Mouse (Mus musculus) C2C12 (cell line): ENCODE measurements at regions not wholly inside any gene's neighbourhood (a gene's known extent, or its start where the extent isn't known, plus 50 kb on each side); places are given as distances from the start of the nearest gene placed in this dataset.

Experiments used
- CEBPB ChIP-seq: IDR thresholded peaks from one replicate; pipeline ENCODE4 v1.6.1; 2011; ENCODE audit warnings: low read depth, mild to moderate bottlenecking, control low read depth, moderate library complexity
- MAX ChIP-seq: IDR thresholded peaks from one replicate; pipeline ENCODE4 v1.6.1; 2011; ENCODE audit warnings: mild to moderate bottlenecking, control low read depth
- MYOD1 ChIP-seq: IDR thresholded peaks from one replicate; pipeline ENCODE4 v1.6.1; 2011; ENCODE audit warnings: low read depth; ENCODE audit not compliant: control insufficient read depth, insufficient read length

DNA sequence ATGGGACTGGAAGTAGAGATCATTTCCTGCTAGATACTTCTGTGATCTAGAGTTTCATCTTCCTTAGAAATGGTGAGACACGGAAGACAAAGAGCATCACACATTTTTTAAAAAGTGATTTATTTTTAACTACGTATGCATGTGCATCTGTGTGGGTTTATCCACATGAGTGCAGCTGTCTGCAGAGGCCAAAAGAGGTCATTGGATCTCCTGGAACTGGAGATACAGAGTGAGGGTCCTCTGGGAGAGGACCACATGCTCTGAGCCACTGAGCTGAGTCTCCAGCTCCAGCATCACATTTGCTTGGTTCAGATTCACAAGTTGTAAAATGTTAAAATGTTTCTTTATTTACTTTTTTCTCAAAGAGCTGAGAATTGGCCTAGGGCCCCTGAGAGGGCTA lies 166.1 kb downstream of the Gas1 start:
- TF ChIP-seq MYOD1 (no peak), MAX (no peak), CEBPB (no peak)
